Mouse (Mus musculus) layer of hippocampus, adult 2 months (tissue): ENCODE measurements around the gene Ackr2. TPM values are rescaled to one million over a fixed set of nuclear protein-coding genes. Genes with fewer than 3 reads are reported as not detected.

ENCODE experiments used
- DNase-seq, 2 experiments: peaks; one replicate each; pipeline ENCODE4 v3.0.0; 2022; ENCODE audit warnings: low spot score in 2 of 2
- H3K27ac ChIP-seq: fragments of 200-600 bp; 2 replicates; pipeline ENCODE4 v1.8.1; 2022
- H3K4me3 ChIP-seq: fragments of 200-600 bp; 2 replicates; pipeline ENCODE4 v1.8.1; 2022; ENCODE audit warnings: mild to moderate bottlenecking
- CTCF ChIP-seq: fragments of 200-600 bp; conservative IDR thresholded peaks from 2 replicates; pipeline ENCODE4 v1.8.1; 2022; ENCODE audit warnings: antibody characterized with exemption, mild to moderate bottlenecking, moderate library complexity
- total RNA-seq, 2 experiments: library from RNA; stranded (reverse); gene quantifications; 2 replicates each; pipeline ENCODE4 v1.2.3; 2021

Ackr2 gene
- total RNA-seq, 2 experiments from 2014 or later: 1.7 to 2.3 TPM

- TF ChIP-seq CTCF: no peak
- no peak for DNase-seq
- H3K4me3 ChIP-seq: no peak overlapping the region
- H3K27ac ChIP-seq: no peak overlapping the region
These were observed 14.6 kb downstream of the Ackr2 start for GRCm38 (mm10) chr9:121912786-121913185.

- H3K27ac ChIP-seq: no peak overlapping the region
- DNase-seq: no peak
- TF ChIP-seq CTCF: no peak
- no peak overlapping the region for H3K4me3 ChIP-seq
These were observed 16.1 kb downstream of the Ackr2 start for GRCm38 (mm10) chr9:121914226-121914757.

GRCm38 (mm10) chr9:121915056-121915455, 16.9 kb downstream of the Ackr2 start:
- H3K4me3 ChIP-seq: no peak overlapping the region
- TF ChIP-seq CTCF: no peak
- H3K27ac ChIP-seq: no peak overlapping the region
- no peak for DNase-seq

- DNase-seq: no peak
- H3K27ac ChIP-seq: no peak within 1 kb of the TSS
- no peak within 1 kb of the TSS for H3K4me3 ChIP-seq
- TF ChIP-seq CTCF: no peak
These were observed 17.9 kb downstream of the Ackr2 start, which contains the start of gene Cyp8b1 for GRCm38 (mm10) chr9:121916102-121916501. Gene Cyp8b1 (minus strand): TSS chr9:121916305.

- no peak for DNase-seq
- H3K4me3 ChIP-seq: no peak overlapping the region
- TF ChIP-seq CTCF: no peak
- no peak overlapping the region for H3K27ac ChIP-seq
These were observed 20.9 kb downstream of the Ackr2 start for GRCm38 (mm10) chr9:121919027-121919501.

- Histone ChIP-seq H3K4me3 (no peak overlapping the region), H3K27ac (no peak overlapping the region)
- no peak for TF ChIP-seq CTCF
- no peak for DNase-seq
These were observed 25.3 kb downstream of the Ackr2 start for GRCm38 (mm10) chr9:121923443-121923842.

- no peak overlapping the region for H3K4me3 ChIP-seq
- H3K27ac ChIP-seq: no peak overlapping the region
- no peak for DNase-seq
- TF ChIP-seq CTCF: no peak
These were observed 25.8 kb downstream of the Ackr2 start for GRCm38 (mm10) chr9:121923906-121924305.

- TF ChIP-seq CTCF: no peak
- Histone ChIP-seq H3K27ac (no peak overlapping the region), H3K4me3 (no peak overlapping the region)
- no peak for DNase-seq
These were observed 26.9 kb downstream of the Ackr2 start for GRCm38 (mm10) chr9:121924901-121925560.

GRCm38 (mm10) chr9:121925959-121926358, 27.8 kb downstream of the Ackr2 start:
- Histone ChIP-seq H3K27ac (no peak overlapping the region), H3K4me3 (no peak overlapping the region)
- TF ChIP-seq CTCF: no peak
- no peak for DNase-seq

- no peak for TF ChIP-seq CTCF
- Histone ChIP-seq H3K4me3 (no peak overlapping the region), H3K27ac (no peak overlapping the region)
- no peak for DNase-seq
These were observed 28.7 kb downstream of the Ackr2 start for GRCm38 (mm10) chr9:121926634-121927405.

- no peak for TF ChIP-seq CTCF
- no peak overlapping the region for H3K27ac ChIP-seq
- DNase-seq: no peak
- no peak overlapping the region for H3K4me3 ChIP-seq
These were observed 29.6 kb downstream of the Ackr2 start for GRCm38 (mm10) chr9:121927721-121928120.

- DNase-seq: peak; percentile 38 to 64
- TF ChIP-seq CTCF: peak; percentile 83
- Histone ChIP-seq H3K4me3 (no peak overlapping the region), H3K27ac (no peak overlapping the region)
These were observed 30.3 kb downstream of the Ackr2 start for GRCm38 (mm10) chr9:121928498-121928897.

GRCm38 (mm10) chr9:121934856-121935255, 36.7 kb downstream of the Ackr2 start:
- no peak overlapping the region for H3K4me3 ChIP-seq
- TF ChIP-seq CTCF: no peak
- DNase-seq: peak in 1 of 2 experiments; percentile 53
- H3K27ac ChIP-seq: no peak overlapping the region
